Mouse (Mus musculus): ENCODE results near the gene Otor.

DNA sequence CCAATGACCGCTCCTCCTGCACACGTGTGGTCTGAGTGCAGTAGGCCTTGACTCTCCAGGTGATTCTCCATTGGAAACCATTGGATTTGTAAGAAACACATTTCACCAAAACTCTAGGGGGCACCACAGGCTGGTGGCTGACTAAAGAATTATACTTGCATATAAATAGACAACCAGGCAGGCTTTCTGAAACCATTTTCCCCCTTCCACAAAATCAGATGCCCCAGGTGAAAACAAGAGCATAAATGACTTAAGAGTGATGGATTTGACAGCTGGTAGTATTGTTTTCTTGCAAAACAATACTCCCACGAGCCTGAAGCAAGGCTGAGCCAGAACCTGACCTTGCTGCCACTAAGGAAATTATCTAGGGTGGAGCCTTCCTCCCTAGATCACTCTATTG, 39.2 kb downstream of the Otor start:
- TF ChIP-seq CTCF (IDR thresholded peaks at IDR 0.05; ENCODE audit: low read depth) = peak; percentile 21; the same call in 1 of the 2 replicates
- no peak for TF ChIP-seq EP300 (optimal IDR thresholded peaks at IDR 0.05)

Data from stomach, postnatal 0 days (tissue).